Comparison of ENCODE assay signal across 8 mouse cellular contexts in the genomic region with DNA sequence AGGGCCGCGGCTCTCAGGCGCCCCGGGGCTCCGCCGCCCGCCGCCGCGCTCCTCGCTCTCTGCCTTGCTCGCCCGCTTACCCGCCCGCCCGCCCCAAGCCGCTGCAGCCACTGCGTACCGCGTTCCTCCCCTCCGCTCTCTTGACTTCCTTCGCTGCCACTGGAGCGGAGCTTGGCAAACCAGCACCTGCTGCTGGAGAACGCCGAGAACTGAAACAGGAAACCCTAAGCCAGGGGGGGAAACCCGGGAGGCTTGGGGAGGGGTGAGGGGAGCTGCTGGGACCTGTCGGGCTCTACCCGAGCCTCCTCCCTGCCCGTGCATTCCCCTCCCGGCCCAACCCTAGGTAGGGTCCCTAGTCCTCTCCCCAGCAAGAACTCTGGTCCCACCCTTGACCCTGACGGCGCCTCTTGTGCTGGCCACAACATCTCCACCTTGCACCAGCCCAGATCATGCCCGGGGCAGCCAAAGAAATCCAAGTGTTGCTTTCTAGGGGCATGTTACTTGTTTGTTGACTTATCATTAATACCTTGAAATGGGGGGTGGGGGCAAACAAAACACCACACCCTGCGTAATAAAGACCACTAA. TPM values are rescaled to one million over a fixed set of nuclear protein-coding genes. Genes with fewer than 3 reads are reported as not detected.
DNase-seq lines count a peak whose midpoint lies in the region; ATAC-seq and TF ChIP-seq lines count a peak whose summit lies in the region.

No protein-coding gene starts in this region.

- H3K9me3 ChIP-seq in embryonic facial prominence, embryonic 11.5 days (replicated peaks; ENCODE audit: control insufficient read depth, low read length) = no peaks in the 10 kb centered on the region
- no peaks in the 10 kb centered on the region for H3K9me3 ChIP-seq in stomach, postnatal 0 days (ENCODE audit: control insufficient read depth, low read length)

- TF ChIP-seq CTCF in liver, adult 2 months (IDR thresholded peaks at IDR 0.05; ENCODE audit: low read depth, low read length) = peak; percentile 50
- peak; percentile 58 for TF ChIP-seq CTCF in stomach, postnatal 0 days (IDR thresholded peaks at IDR 0.05; ENCODE audit: low read depth)

- H3K4me2 ChIP-seq in embryonic facial prominence, embryonic 11.5 days (ENCODE audit: low read depth, low read length) = peak overlapping the region; percentile 67
- peak overlapping the region; percentile 86 for H3K4me2 ChIP-seq in stomach, postnatal 0 days (replicated peaks; ENCODE audit: low read depth)

- peak; percentile 84 for DNase-seq in 3134 (ENCODE audit: extremely low read depth, insufficient read length, low spot score)
- peak; percentile 91 for DNase-seq in adrenal gland, adult 2 months
- peak; percentile 87 for DNase-seq in embryonic facial prominence, embryonic 11.5 days (ENCODE audit: low spot score)
- peak; percentile 75 for DNase-seq in heart, adult 8-10 months (ENCODE audit: low spot score)
- DNase-seq in kidney, adult 9 months = peak; percentile 89
- DNase-seq in liver, adult 2 months (ENCODE audit: extremely low read depth, low read depth, low spot score) = peak; percentile 61
- DNase-seq in stomach, postnatal 0 days (ENCODE audit: low spot score) = peak; percentile 80

- peak overlapping the region; percentile 96 for H3K9ac ChIP-seq in embryonic facial prominence, embryonic 11.5 days (replicated peaks; ENCODE audit: low read length)
- peak overlapping the region; percentile 96 for H3K9ac ChIP-seq in liver, adult 2 months (ENCODE audit: low read depth, low read length)
- H3K9ac ChIP-seq in stomach, postnatal 0 days (ENCODE audit: low read length) = peak overlapping the region; percentile 93

- TF ChIP-seq POLR2A in liver, adult 2 months (IDR thresholded peaks at IDR 0.05; ENCODE audit: extremely low read depth, insufficient read depth, low read length) = 0 out of 2 replicates have a peak, but pooled peaks have one; percentile 40

- H3K79me2 ChIP-seq in liver, adult 2 months (ENCODE audit: control insufficient read depth, insufficient read depth, low read length) = peaks cover 6% of the 10 kb centered on the region

- H3K36me3 ChIP-seq in embryonic facial prominence, embryonic 11.5 days (replicated peaks; ENCODE audit: control insufficient read depth, insufficient read depth, low read depth, low read length) = no peaks in the 10 kb centered on the region
- no peaks in the 10 kb centered on the region for H3K36me3 ChIP-seq in liver, adult 2 months (ENCODE audit: control insufficient read depth, insufficient read depth, low read length)
- no peaks in the 10 kb centered on the region for H3K36me3 ChIP-seq in stomach, postnatal 0 days (ENCODE audit: control insufficient read depth, insufficient read depth, low read length)

- peak overlapping the region; percentile 87 for H3K27ac ChIP-seq in embryonic facial prominence, embryonic 11.5 days (replicated peaks; ENCODE audit: low read depth, low read length)
- peak overlapping the region; percentile 91 for H3K27ac ChIP-seq in liver, adult 2 months (replicated peaks; ENCODE audit: insufficient read depth, low read depth, low read length)
- H3K27ac ChIP-seq in stomach, postnatal 0 days (replicated peaks) = peak overlapping the region; percentile 95

- H3K27me3 ChIP-seq in embryonic facial prominence, embryonic 11.5 days (ENCODE audit: control insufficient read depth, insufficient read depth, low read length) = peaks cover 3% of the 10 kb centered on the region; the same call in 1 of the 2 replicates
- no peaks in the 10 kb centered on the region for H3K27me3 ChIP-seq in liver, adult 2 months (ENCODE audit: control insufficient read depth, insufficient read depth, low read length)
- H3K27me3 ChIP-seq in stomach, postnatal 0 days (ENCODE audit: control insufficient read depth, insufficient read depth, low read length) = no peaks in the 10 kb centered on the region

- no peak for TF ChIP-seq EP300 in stomach, postnatal 0 days (optimal IDR thresholded peaks at IDR 0.05)

- peak; percentile 88 for ATAC-seq in embryonic facial prominence, embryonic 11.5 days (replicated peaks; ENCODE audit: insufficient number of reproducible peaks, low FRiP score, low TSS enrichment, low read depth)
- peak; percentile 54; the same call in 1 of the 2 replicates for ATAC-seq in monocyte, adult 5-6 weeks (replicated peaks; ENCODE audit: insufficient number of reproducible peaks, low FRiP score, low TSS enrichment, poor library complexity, severe bottlenecking)
- peak; percentile 83 for ATAC-seq in stomach, postnatal 0 days (ENCODE audit: low FRiP score, low TSS enrichment)

- peak overlapping the region; percentile 86 for H3K4me3 ChIP-seq in embryonic facial prominence, embryonic 11.5 days (ENCODE audit: low read depth, low read length)
- peak overlapping the region; percentile 97 for H3K4me3 ChIP-seq in liver, adult 2 months (ENCODE audit: insufficient read depth, low read depth, low read length)
- peak overlapping the region; percentile 85 for H3K4me3 ChIP-seq in stomach, postnatal 0 days (ENCODE audit: low read depth, low read length)

- H3K4me1 ChIP-seq in embryonic facial prominence, embryonic 11.5 days (ENCODE audit: control insufficient read depth, insufficient read depth, low read length) = no peaks in the 10 kb centered on the region
- peaks cover 15% of the 10 kb centered on the region; the same call in 1 of the 2 replicates for H3K4me1 ChIP-seq in liver, adult 2 months (ENCODE audit: control insufficient read depth, insufficient read depth, low read length)
- no peaks in the 10 kb centered on the region for H3K4me1 ChIP-seq in stomach, postnatal 0 days (replicated peaks; ENCODE audit: control insufficient read depth, insufficient read depth)

- 2% methylated on average over 16 of the region's 34 CpGs for WGBS in embryonic facial prominence, embryonic 11.5 days
- 5% methylated on average over 34 of the region's 34 CpGs for WGBS in liver, adult 2 months
- 1% methylated on average over 16 of the region's 34 CpGs for WGBS in stomach, postnatal 0 days

RNA-seq across cellular contexts. Expression of a gene that starts 0.4 kb away (rescaled TPM):
- total RNA-seq in adrenal gland, adult 2 months (2021) = 10 to 100 TPM; 19.2 to 23.6 TPM
- 2.8 and 3.3 TPM in 2 replicates for polyA plus RNA-seq in adrenal gland, adult 2 months (2012; rRNA removed)
- polyA plus RNA-seq in embryonic facial prominence, embryonic 11.5 days (2014; fragmentation: Nextera tagmentation; extraction: Ambion mirVana) = 5.5 and 6.0 TPM in 2 replicates
- total RNA-seq in heart, adult 8-10 months (2022) = 1 to 10 TPM; 8.2 to 9.2 (median 8.7) TPM
- total RNA-seq in liver, adult 2 months (2014; rRNA removed) = 4.5 and 6.0 TPM in 2 replicates
- 0.98 and 1.1 TPM in 2 replicates for polyA plus RNA-seq in liver, adult 2 months (2012; rRNA removed)
- total RNA-seq in monocyte, adult 5-6 weeks (2017) = 3.9 to 5.5 TPM (median 4.3 TPM) in 3 replicates
- 1.1 and 1.2 TPM in 2 replicates for polyA plus RNA-seq in stomach, postnatal 0 days (2015; fragmentation: Nextera tagmentation; extraction: Ambion mirVana)

Comparison
In these comparisons a context has a peak if more than half of its experiments do, and no peak if none do; other contexts are left out.
1. Peak in every context shown above with its lines: DNase-seq, ATAC-seq, H3K4me3 ChIP-seq and H3K27ac ChIP-seq.